Mouse (Mus musculus): ENCODE measurements at regions not wholly inside any gene's neighbourhood (a gene's known extent, or its start where the extent isn't known, plus 50 kb on each side); places are given as distances from the start of the nearest gene placed in this dataset.

GRCm38 (mm10) chr8:103846382-103846976, 254.9 kb upstream of the Cdh5 start:
- Histone ChIP-seq H3K9me3 (ENCODE audit: low read length) (no peaks in the 10 kb centered on the region), H3K4me1 (ENCODE audit: insufficient read depth, low read length) (no peaks in the 10 kb centered on the region), H3K4me2 (ENCODE audit: low read depth, low read length) (no peak overlapping the region), H3K27me3 (ENCODE audit: insufficient read depth, low read length) (no peaks in the 10 kb centered on the region), H3K4me3 (ENCODE audit: low read length) (no peak overlapping the region), H3K9ac (replicated peaks; ENCODE audit: low read length) (no peak overlapping the region), H3K36me3 (ENCODE audit: insufficient read depth, low read length) (no peaks in the 10 kb centered on the region), H3K27ac (no peak overlapping the region)
- ATAC-seq (no peak), DNase-seq (ENCODE audit: low spot score) (no peak)
- no peak for TF ChIP-seq CTCF (IDR thresholded peaks at IDR 0.05; ENCODE audit: low read depth)
- 66% methylated on average over 10 of the region's 10 CpGs for WGBS

GRCm38 (mm10) chr8:103849785-103850184, 251.6 kb upstream of the Cdh5 start:
- WGBS: 86% methylated on average over 2 of the region's 2 CpGs
- Histone ChIP-seq H3K27me3 (ENCODE audit: insufficient read depth, low read length) (no peaks in the 10 kb centered on the region), H3K9me3 (ENCODE audit: low read length) (no peaks in the 10 kb centered on the region), H3K36me3 (ENCODE audit: insufficient read depth, low read length) (no peaks in the 10 kb centered on the region), H3K9ac (replicated peaks; ENCODE audit: low read length) (no peak overlapping the region), H3K4me1 (ENCODE audit: insufficient read depth, low read length) (no peaks in the 10 kb centered on the region), H3K4me3 (ENCODE audit: low read length) (no peak overlapping the region), H3K4me2 (ENCODE audit: low read depth, low read length) (no peak overlapping the region), H3K27ac (no peak overlapping the region)
- no peak for TF ChIP-seq CTCF (IDR thresholded peaks at IDR 0.05; ENCODE audit: low read depth)
- DNase-seq (ENCODE audit: low spot score): no peak
- no peak for ATAC-seq

- no peak for DNase-seq (ENCODE audit: low spot score)
- H3K9ac ChIP-seq (replicated peaks; ENCODE audit: low read length): no peak overlapping the region
- no peaks in the 10 kb centered on the region for H3K36me3 ChIP-seq (ENCODE audit: insufficient read depth, low read length)
- ATAC-seq: no peak
- no peaks in the 10 kb centered on the region for H3K9me3 ChIP-seq (ENCODE audit: low read length)
- 76% methylated on average over 8 of the region's 8 CpGs for WGBS
- no peak overlapping the region for H3K4me2 ChIP-seq (ENCODE audit: low read depth, low read length)
- H3K4me3 ChIP-seq (ENCODE audit: low read length): no peak overlapping the region
- TF ChIP-seq CTCF (IDR thresholded peaks at IDR 0.05; ENCODE audit: low read depth): no peak
- no peaks in the 10 kb centered on the region for H3K27me3 ChIP-seq (ENCODE audit: insufficient read depth, low read length)
- no peak overlapping the region for H3K27ac ChIP-seq
- H3K4me1 ChIP-seq (ENCODE audit: insufficient read depth, low read length): no peaks in the 10 kb centered on the region
These were observed 250.1 kb upstream of the Cdh5 start for GRCm38 (mm10) chr8:103851286-103851685.

- no peak overlapping the region for H3K4me2 ChIP-seq (ENCODE audit: low read depth, low read length)
- H3K27me3 ChIP-seq (ENCODE audit: insufficient read depth, low read length): no peaks in the 10 kb centered on the region
- H3K36me3 ChIP-seq (ENCODE audit: insufficient read depth, low read length): no peaks in the 10 kb centered on the region
- DNase-seq (ENCODE audit: low spot score) (no peak), ATAC-seq (no peak)
- no peak for TF ChIP-seq CTCF (IDR thresholded peaks at IDR 0.05; ENCODE audit: low read depth)
- H3K4me3 ChIP-seq (ENCODE audit: low read length): no peak overlapping the region
- no peaks in the 10 kb centered on the region for H3K4me1 ChIP-seq (ENCODE audit: insufficient read depth, low read length)
- WGBS: 67% methylated on average over 4 of the region's 4 CpGs
- no peaks in the 10 kb centered on the region for H3K9me3 ChIP-seq (ENCODE audit: low read length)
- H3K27ac ChIP-seq: no peak overlapping the region
- H3K9ac ChIP-seq (replicated peaks; ENCODE audit: low read length): no peak overlapping the region
These were observed 248.4 kb upstream of the Cdh5 start for GRCm38 (mm10) chr8:103853048-103853447.

GRCm38 (mm10) chr8:103855291-103855690, 246.1 kb upstream of the Cdh5 start:
- Histone ChIP-seq H3K9me3 (ENCODE audit: low read length) (no peaks in the 10 kb centered on the region), H3K27ac (no peak overlapping the region), H3K27me3 (ENCODE audit: insufficient read depth, low read length) (no peaks in the 10 kb centered on the region), H3K4me1 (ENCODE audit: insufficient read depth, low read length) (no peaks in the 10 kb centered on the region), H3K4me3 (ENCODE audit: low read length) (no peak overlapping the region), H3K9ac (replicated peaks; ENCODE audit: low read length) (no peak overlapping the region), H3K4me2 (ENCODE audit: low read depth, low read length) (no peak overlapping the region), H3K36me3 (ENCODE audit: insufficient read depth, low read length) (no peaks in the 10 kb centered on the region)
- ATAC-seq: no peak
- DNase-seq (ENCODE audit: low spot score): no peak
- TF ChIP-seq CTCF (IDR thresholded peaks at IDR 0.05; ENCODE audit: low read depth): no peak
- WGBS: 75% methylated on average over 9 of the region's 9 CpGs

- Histone ChIP-seq H3K27me3 (ENCODE audit: insufficient read depth, low read length) (no peaks in the 10 kb centered on the region), H3K4me3 (ENCODE audit: low read length) (no peak overlapping the region), H3K36me3 (ENCODE audit: insufficient read depth, low read length) (no peaks in the 10 kb centered on the region), H3K4me2 (ENCODE audit: low read depth, low read length) (no peak overlapping the region), H3K4me1 (ENCODE audit: insufficient read depth, low read length) (no peaks in the 10 kb centered on the region), H3K9me3 (ENCODE audit: low read length) (no peaks in the 10 kb centered on the region), H3K27ac (no peak overlapping the region), H3K9ac (replicated peaks; ENCODE audit: low read length) (no peak overlapping the region)
- DNase-seq (ENCODE audit: low spot score) (no peak), ATAC-seq (no peak)
- no peak for TF ChIP-seq CTCF (IDR thresholded peaks at IDR 0.05; ENCODE audit: low read depth)
- WGBS: 93% methylated on average over 1 of the region's 1 CpGs
These were observed 242.3 kb upstream of the Cdh5 start for GRCm38 (mm10) chr8:103859130-103859529.

GRCm38 (mm10) chr8:103873598-103874502, 227.6 kb upstream of the Cdh5 start:
- no peak overlapping the region for H3K9ac ChIP-seq (replicated peaks; ENCODE audit: low read length)
- no peaks in the 10 kb centered on the region for H3K27me3 ChIP-seq (ENCODE audit: insufficient read depth, low read length)
- WGBS: 18% methylated on average over 7 of the region's 7 CpGs
- H3K27ac ChIP-seq: no peak overlapping the region
- H3K36me3 ChIP-seq (ENCODE audit: insufficient read depth, low read length): no peaks in the 10 kb centered on the region
- H3K9me3 ChIP-seq (ENCODE audit: low read length): no peaks in the 10 kb centered on the region
- H3K4me2 ChIP-seq (ENCODE audit: low read depth, low read length): no peak overlapping the region
- 0 out of 2 replicates have a peak, but pooled peaks cover 4% of the 10 kb centered on the region for H3K4me1 ChIP-seq (ENCODE audit: insufficient read depth, low read length)
- no peak overlapping the region for H3K4me3 ChIP-seq (ENCODE audit: low read length)
- TF ChIP-seq CTCF (IDR thresholded peaks at IDR 0.05; ENCODE audit: low read depth): no peak
- ATAC-seq (peak; percentile 78), DNase-seq (ENCODE audit: low spot score) (peak; percentile 77)

All from hindbrain, postnatal 0 days (tissue).